Mouse (Mus musculus) MEL (cell line): Measurements from ENCODE around the gene Pdcd5. TPM values are rescaled to one million over a fixed set of nuclear protein-coding genes. Genes with fewer than 3 reads are reported as not detected.

Experiments
- DNase-seq: peaks from one replicate; pipeline ENCODE4 v3.0.0; 2011; ENCODE audit warnings: low read depth, low spot score
- H3K27ac ChIP-seq: 2 replicates; pipeline ENCODE4 v1.5.1; 2012; ENCODE audit warnings: low read depth, mild to moderate bottlenecking, control low read depth, low read length, moderate library complexity; ENCODE audit not compliant: control insufficient read depth
- H3K27me3 ChIP-seq, 2 experiments: fragments of 150-350 bp in 1 of 2; sonication (generic) in 1 of 2; 2 replicates each; pipeline ENCODE4 v1.6.1; 2012; ENCODE audit warnings: low read length in 2 of 2, mild to moderate bottlenecking in 2 of 2, improper control_type of control experiment in 1 of 2, moderate library complexity in 1 of 2; ENCODE audit not compliant: insufficient read depth in 2 of 2, control insufficient read depth in 1 of 2
- H3K36me3 ChIP-seq, 2 experiments: 2 replicates each; pipeline ENCODE4 v1.6.1; 2012 to 2014; ENCODE audit warnings: low read length in 2 of 2, improper control_type of control experiment in 1 of 2, inconsistent platforms in 1 of 2, mild to moderate bottlenecking in 1 of 2; ENCODE audit not compliant: insufficient read depth in 2 of 2, control insufficient read depth in 1 of 2
- H3K4me1 ChIP-seq, 2 experiments: fragments of 150-350 bp in 1 of 2; sonication (generic) in 1 of 2; 2 replicates each; pipeline ENCODE4 v1.6.1; 2012; ENCODE audit warnings: low read length in 2 of 2, improper control_type of control experiment in 1 of 2, mild to moderate bottlenecking in 1 of 2; ENCODE audit not compliant: insufficient read depth in 2 of 2, control insufficient read depth in 1 of 2
- H3K4me3 ChIP-seq, 2 experiments: fragments of 150-350 bp in 1 of 2; sonication (generic) in 1 of 2; 2 replicates each; pipeline ENCODE4 v1.5.1; 2012; ENCODE audit warnings: low read depth in 2 of 2, low read length in 2 of 2, mild to moderate bottlenecking in 2 of 2, moderate library complexity in 2 of 2, control low read depth in 1 of 2, improper control_type of control experiment in 1 of 2; ENCODE audit not compliant: control insufficient read depth in 1 of 2, insufficient read depth in 1 of 2
- H3K79me2 ChIP-seq: 2 replicates; pipeline ENCODE4 v1.6.1; 2012; ENCODE audit warnings: mild to moderate bottlenecking, low read length, moderate library complexity; ENCODE audit not compliant: control insufficient read depth, poor library complexity, insufficient read depth
- H3K9ac ChIP-seq: 2 replicates; pipeline ENCODE4 v1.6.1; 2012; ENCODE audit warnings: low read depth, mild to moderate bottlenecking, control low read depth, low read length, moderate library complexity; ENCODE audit not compliant: control insufficient read depth, poor library complexity, severe bottlenecking
- H3K9me3 ChIP-seq: fragments of 150-350 bp; sonication (generic); replicated peaks from 2 replicates; pipeline ENCODE4 v1.6.1; 2012; ENCODE audit warnings: mild to moderate bottlenecking, low read length, improper control_type of control experiment, moderate library complexity; ENCODE audit not compliant: insufficient read depth
- BHLHE40 ChIP-seq: IDR thresholded peaks from 2 replicates; pipeline ENCODE4 v1.6.1; 2012; ENCODE audit warnings: low read depth, mild to moderate bottlenecking, inconsistent platforms, low read length, improper control_type of control experiment, borderline replicate concordance
- ELF1 ChIP-seq: IDR thresholded peaks from 2 replicates; pipeline ENCODE4 v1.6.1; 2014; ENCODE audit warnings: low read depth, mild to moderate bottlenecking, inconsistent platforms, low read length, improper control_type of control experiment, moderate library complexity
- EP300 ChIP-seq, 2 experiments: IDR thresholded peaks; 2 replicates each; pipeline ENCODE4 v1.6.1; 2011; ENCODE audit warnings: improper control_type of control experiment in 2 of 2, low read length in 2 of 2, low read depth in 1 of 2, mild to moderate bottlenecking in 1 of 2
- ETS1 ChIP-seq: IDR thresholded peaks from 2 replicates; pipeline ENCODE4 v1.6.1; 2012; ENCODE audit warnings: low read depth, mild to moderate bottlenecking, inconsistent platforms, low read length, improper control_type of control experiment, moderate library complexity
- HCFC1 ChIP-seq: IDR thresholded peaks from 2 replicates; pipeline ENCODE4 v1.6.1; 2012; ENCODE audit warnings: low read depth, mild to moderate bottlenecking, inconsistent platforms, low read length, improper control_type of control experiment, moderate library complexity
- MAZ ChIP-seq: IDR thresholded peaks from 2 replicates; pipeline ENCODE4 v1.6.1; 2012; ENCODE audit warnings: low read depth, mild to moderate bottlenecking, inconsistent platforms, low read length, improper control_type of control experiment
- MXI1 ChIP-seq: IDR thresholded peaks from 2 replicates; pipeline ENCODE4 v1.6.1; 2011; ENCODE audit warnings: mild to moderate bottlenecking, low read depth, low read length, improper control_type of control experiment
- MYB ChIP-seq: IDR thresholded peaks from 2 replicates; pipeline ENCODE4 v1.6.1; 2011; ENCODE audit warnings: mild to moderate bottlenecking, low read depth, low read length, improper control_type of control experiment
- NELFE ChIP-seq: IDR thresholded peaks from 2 replicates; pipeline ENCODE4 v1.6.1; 2011; ENCODE audit warnings: low read depth, low read length, improper control_type of control experiment
- NRF1 ChIP-seq: IDR thresholded peaks from 2 replicates; pipeline ENCODE4 v1.6.1; 2014; ENCODE audit warnings: low read depth, mild to moderate bottlenecking, inconsistent platforms, low read length, improper control_type of control experiment, moderate library complexity; ENCODE audit not compliant: poor library complexity, insufficient read depth, severe bottlenecking
- POLR2A ChIP-seq, 2 experiments: IDR thresholded peaks; 2 replicates each; pipeline ENCODE4 v1.6.1; 2011 to 2012; ENCODE audit warnings: low read length in 2 of 2, mild to moderate bottlenecking in 2 of 2, control low read depth in 1 of 2, improper control_type of control experiment in 1 of 2, low read depth in 1 of 2, moderate library complexity in 1 of 2; ENCODE audit not compliant: control insufficient read depth in 1 of 2, insufficient read depth in 1 of 2, poor library complexity in 1 of 2
- POLR2AphosphoS2 ChIP-seq: IDR thresholded peaks from 2 replicates; pipeline ENCODE4 v1.6.1; 2011; ENCODE audit warnings: low read length, improper control_type of control experiment
- RAD21 ChIP-seq: IDR thresholded peaks from 2 replicates; pipeline ENCODE4 v1.6.1; 2011; ENCODE audit warnings: mild to moderate bottlenecking, low read depth, low read length, improper control_type of control experiment
- SIN3A ChIP-seq: IDR thresholded peaks from 2 replicates; pipeline ENCODE4 v1.6.1; 2012; ENCODE audit warnings: low read length, improper control_type of control experiment, inconsistent platforms
- TCF12 ChIP-seq: IDR thresholded peaks from 2 replicates; pipeline ENCODE4 v1.6.1; 2014; ENCODE audit warnings: low read depth, mild to moderate bottlenecking, inconsistent platforms, low read length, improper control_type of control experiment, moderate library complexity
- UBTF ChIP-seq: IDR thresholded peaks from 2 replicates; pipeline ENCODE4 v1.6.1; 2012; ENCODE audit warnings: low read depth, mild to moderate bottlenecking, inconsistent platforms, low read length, improper control_type of control experiment, moderate library complexity, borderline replicate concordance; ENCODE audit not compliant: insufficient read depth
- USF1 ChIP-seq: IDR thresholded peaks from 2 replicates; pipeline ENCODE4 v1.6.1; 2014; ENCODE audit warnings: low read depth, mild to moderate bottlenecking, inconsistent platforms, low read length, improper control_type of control experiment, moderate library complexity
- ZC3H11A ChIP-seq: IDR thresholded peaks from 2 replicates; pipeline ENCODE4 v1.6.1; 2012; ENCODE audit warnings: low read depth, mild to moderate bottlenecking, inconsistent platforms, low read length, improper control_type of control experiment
- ZKSCAN1 ChIP-seq: IDR thresholded peaks from 2 replicates; pipeline ENCODE4 v1.6.1; 2012; ENCODE audit warnings: low read depth, mild to moderate bottlenecking, inconsistent platforms, low read length, improper control_type of control experiment, moderate library complexity
- ZMIZ1 ChIP-seq: IDR thresholded peaks from 2 replicates; pipeline ENCODE4 v1.6.1; 2012; ENCODE audit warnings: low read depth, mild to moderate bottlenecking, inconsistent platforms, low read length, improper control_type of control experiment, moderate library complexity
- polyA plus RNA-seq, 2 experiments: library from polyadenylated mRNA; stranded (reverse) in 1 of 2; unstranded in 1 of 2; fragments of >175 nt in 1 of 2; fragments of >200 nt in 1 of 2; gene quantifications; 2 replicates each; pipeline versions ENCODE4 v1.2.1 to v1.2.4; 2012; ENCODE audit warnings: low replicate concordance in 2 of 2, low read depth in 1 of 2; ENCODE audit not compliant: insufficient read length in 2 of 2, insufficient read depth in 1 of 2, missing spikeins in 1 of 2
- total RNA-seq: library from RNA; depleted of rRNA; stranded (reverse); fragments of 300-350 nt; gene quantifications from 2 replicates; pipeline ENCODE4 v1.2.3, GENCODE M21; 2012; rRNA removed

Pdcd5 gene
- total RNA-seq, result 221 and 232 TPM in 2 replicates
- polyA plus RNA-seq, result 1,000 to 10,000 TPM in 1 of 2 experiments, 100 to 1,000 TPM in 1; 118 to 1,267 TPM

- Histone ChIP-seq H3K4me3 (peak within 1 kb of the TSS; percentile 87 to 88), H3K79me2 (peaks cover 10% of the 10 kb centered on the region), H3K36me3 (peaks cover 0 to 14% of the 10 kb centered on the region in 2 experiments; a peak in 3 of 4 replicates), H3K9me3 (no peaks in the 10 kb centered on the region), H3K4me1 (peaks cover 2 to 11% of the 10 kb centered on the region in 2 experiments), H3K9ac (peak within 1 kb of the TSS; percentile 87), H3K27ac (peak within 1 kb of the TSS; percentile 62), H3K27me3 (no peaks in the 10 kb centered on the region)
- DNase-seq, result peak; percentile 98
- TF ChIP-seq SIN3A (peak; percentile 96), NELFE (peak; percentile 85), MAZ (peak; percentile 86; the same call in 1 of the 2 replicates), USF1 (0 out of 2 replicates have a peak, but pooled peaks have one; percentile 36), HCFC1 (peak; percentile 95), RAD21 (no peak), EP300 (IDR thresholded peaks at IDR 0.05; ENCODE audit: low read depth in 1 of 2, low read length in 2 of 2) (0 out of 4 replicates have a peak, but pooled peaks of 1 of the 2 experiments have one; percentile 5), NRF1 (peak; percentile 86), ELF1 (peak; percentile 58), UBTF (0 out of 2 replicates have a peak, but pooled peaks have one; percentile 38), POLR2AphosphoS2 (peak; percentile 51; the same call in 1 of the 2 replicates), ZMIZ1 (no peak), TCF12 (no peak), BHLHE40 (no peak), MXI1 (peak; percentile 78), ETS1 (peak; percentile 33; the same call in 1 of the 2 replicates), POLR2A (IDR thresholded peaks at IDR 0.05; ENCODE audit: control insufficient read depth in 1 of 2, insufficient read depth in 1 of 2, low read depth in 1 of 2, low read length in 2 of 2, poor library complexity in 1 of 2) (peak; percentile 35 to 75; a peak in 2 of 4 replicates), ZKSCAN1 (no peak)
Observed at GRCm38 (mm10) chr7:35647101-35647698, at the start of gene Pdcd5. Pdcd5 (minus strand) TSS chr7:35647521.

GRCm38 (mm10) chr7:35692641-35693040 lies 45.3 kb upstream of the Pdcd5 start:
- DNase-seq, result no peak
- no peaks in the 10 kb centered on the region for H3K36me3 ChIP-seq
- no peak for TF ChIP-seq ZC3H11A
- TF ChIP-seq POLR2A (IDR thresholded peaks at IDR 0.05; ENCODE audit: control insufficient read depth in 1 of 2, insufficient read depth in 1 of 2, low read depth in 1 of 2, low read length in 2 of 2, poor library complexity in 1 of 2), result no peak
- TF ChIP-seq EP300 (IDR thresholded peaks at IDR 0.05; ENCODE audit: low read depth in 1 of 2, low read length in 2 of 2), result no peak
- TF ChIP-seq HCFC1, result no peak
- no peak for TF ChIP-seq MYB
- H3K4me1 ChIP-seq, result no peaks in the 10 kb centered on the region
- H3K9me3 ChIP-seq, result no peaks in the 10 kb centered on the region
- H3K27me3 ChIP-seq, result no peaks in the 10 kb centered on the region
- no peak overlapping the region for H3K27ac ChIP-seq
- no peaks in the 10 kb centered on the region for H3K79me2 ChIP-seq
- no peak overlapping the region for H3K4me3 ChIP-seq
- H3K9ac ChIP-seq, result no peak overlapping the region
